Mouse (Mus musculus): ENCODE data around the gene Smok2b. TPM values are rescaled to one million over a fixed set of nuclear protein-coding genes. Genes with fewer than 3 reads are reported as not detected.
A peak's percentile ranks its signal among the peaks of the same experiment; 100 is the strongest.
"Not testable (repeated sequence)": the region's sequence is repeated elsewhere in the genome, so short reads cannot be mapped to it uniquely, and the experiment has no call there.

The Smok2b gene
- polyA plus RNA-seq, 1 experiment from 2014 or later, result not detected

DNA sequence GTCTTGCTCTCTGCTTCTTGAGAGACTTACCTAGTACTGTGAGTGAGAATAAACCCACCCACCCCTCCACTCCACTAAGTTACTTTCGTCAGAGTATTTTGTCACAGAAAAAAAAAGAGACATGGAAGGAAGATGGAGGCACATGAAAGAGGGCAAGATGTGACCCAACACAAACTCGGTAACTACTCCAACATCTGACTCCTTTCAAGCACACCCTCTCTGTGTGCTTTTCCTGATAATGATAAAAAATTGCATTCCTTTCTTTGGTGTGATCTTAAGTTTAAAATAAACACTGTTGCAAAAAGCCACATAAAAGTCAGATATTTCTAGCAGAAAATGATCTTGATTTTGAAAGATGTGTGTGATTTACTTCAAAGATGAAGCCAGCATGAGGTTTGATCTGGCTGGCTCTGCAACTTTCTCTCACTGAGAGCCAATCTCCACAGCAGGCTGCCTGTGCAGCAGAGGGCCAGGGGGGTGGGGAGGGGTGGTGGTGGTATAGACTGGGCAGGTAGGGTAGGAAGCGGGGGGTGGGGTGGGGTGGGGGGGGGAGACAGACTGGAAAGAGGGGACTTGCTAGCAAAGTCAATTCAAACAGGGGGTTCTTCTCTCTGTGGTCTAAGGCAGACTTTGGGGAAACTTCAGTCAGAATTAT is 27.5 kb upstream of the Smok2b start:
- H3K36me3 ChIP-seq; ATAC-seq (ENCODE audit: low FRiP score, low read depth); H3K4me2 ChIP-seq (replicated peaks); H3K9ac ChIP-seq; H3K4me1 ChIP-seq; H3K27me3 ChIP-seq (replicated peaks); H3K4me3 ChIP-seq; H3K27ac ChIP-seq: not testable (repeated sequence)
- WGBS, result 85% methylated on average over 2 of the region's 3 CpGs
- H3K9me3 ChIP-seq, result peaks cover 53% of the 10 kb centered on the region

DNA sequence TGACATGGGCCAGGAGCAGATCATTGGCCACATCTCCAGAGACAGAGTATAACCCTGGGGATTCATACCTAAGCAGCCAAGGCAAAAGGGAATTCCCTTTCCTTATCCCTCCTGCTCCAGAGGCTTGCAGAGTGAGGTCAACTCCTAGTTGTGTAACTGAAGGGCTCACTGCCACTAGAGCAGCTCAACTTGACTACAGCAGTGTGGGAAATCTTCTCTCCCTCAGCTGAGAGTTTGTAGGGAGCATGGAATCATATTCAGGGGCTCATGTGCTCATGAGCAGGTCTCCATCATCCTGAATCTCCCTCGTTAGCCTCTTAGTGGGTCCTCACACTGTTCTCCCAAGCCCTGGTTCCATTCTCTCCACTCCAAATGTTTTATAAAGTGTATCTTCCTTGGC is 24.8 kb upstream of the Smok2b start:
- ATAC-seq (ENCODE audit: low FRiP score, low read depth); H3K4me3 ChIP-seq; H3K9ac ChIP-seq; H3K36me3 ChIP-seq; H3K27ac ChIP-seq; H3K4me1 ChIP-seq; H3K4me2 ChIP-seq (replicated peaks); H3K27me3 ChIP-seq (replicated peaks): not testable (repeated sequence)
- H3K9me3 ChIP-seq, result peaks cover 60% of the 10 kb centered on the region
- 90% methylated on average over 1 of the region's 1 CpGs for WGBS

DNA sequence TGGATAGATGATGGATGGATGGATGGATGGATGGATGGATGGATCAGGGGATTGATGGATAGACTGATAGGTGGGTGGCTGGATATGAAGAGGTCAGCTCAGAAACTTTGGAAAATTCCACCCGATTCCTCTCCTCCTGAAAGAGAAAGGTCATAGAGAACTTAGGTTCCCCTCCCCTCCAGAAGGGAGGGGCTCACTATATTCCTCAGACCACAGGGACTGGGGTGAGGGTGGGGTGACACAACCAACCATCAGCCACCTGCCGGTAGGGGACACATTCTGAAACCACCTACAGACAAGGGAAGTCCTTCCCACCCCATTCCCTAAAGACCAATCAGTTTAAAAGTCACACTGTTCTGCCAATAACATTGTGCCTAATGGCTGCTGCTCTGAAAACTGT is 23.6 kb upstream of the Smok2b start:
- Histone ChIP-seq H3K36me3 (no peaks in the 10 kb centered on the region), H3K9ac (no peak overlapping the region), H3K27me3 (replicated peaks) (no peaks in the 10 kb centered on the region), H3K4me2 (replicated peaks) (no peak overlapping the region), H3K4me3 (no peak overlapping the region), H3K4me1 (no peaks in the 10 kb centered on the region), H3K27ac (no peak overlapping the region), H3K9me3 (peaks cover 55% of the 10 kb centered on the region)
- WGBS, result 88% methylated on average over 2 of the region's 2 CpGs
- peak; percentile 53 for ATAC-seq (ENCODE audit: low FRiP score, low read depth)

DNA sequence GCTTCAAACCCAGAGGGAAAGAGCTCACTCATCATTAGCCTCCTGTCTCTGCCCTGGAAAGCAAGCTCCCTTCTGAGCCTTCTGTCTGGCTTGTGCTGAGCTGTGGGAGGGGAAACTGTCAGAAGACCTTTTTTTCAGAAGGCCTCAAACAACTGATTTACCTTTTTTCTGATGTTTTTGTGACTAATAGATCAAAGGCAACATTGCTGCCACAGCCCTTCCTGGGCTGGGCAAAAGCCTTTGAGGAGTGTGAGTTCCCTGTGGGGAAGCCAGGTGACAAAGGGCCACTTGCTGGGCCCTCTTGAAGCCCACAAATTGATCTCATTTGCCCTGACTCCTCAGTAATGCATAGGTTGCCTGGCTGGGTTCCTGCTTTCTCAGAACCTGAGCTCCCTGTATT is 21.6 kb upstream of the Smok2b start:
- not testable (repeated sequence) for H3K4me3 ChIP-seq; H3K36me3 ChIP-seq; H3K27ac ChIP-seq; H3K27me3 ChIP-seq (replicated peaks); H3K9ac ChIP-seq; H3K4me2 ChIP-seq (replicated peaks); ATAC-seq (ENCODE audit: low FRiP score, low read depth); H3K4me1 ChIP-seq
- H3K9me3 ChIP-seq, result peaks cover 70% of the 10 kb centered on the region

DNA sequence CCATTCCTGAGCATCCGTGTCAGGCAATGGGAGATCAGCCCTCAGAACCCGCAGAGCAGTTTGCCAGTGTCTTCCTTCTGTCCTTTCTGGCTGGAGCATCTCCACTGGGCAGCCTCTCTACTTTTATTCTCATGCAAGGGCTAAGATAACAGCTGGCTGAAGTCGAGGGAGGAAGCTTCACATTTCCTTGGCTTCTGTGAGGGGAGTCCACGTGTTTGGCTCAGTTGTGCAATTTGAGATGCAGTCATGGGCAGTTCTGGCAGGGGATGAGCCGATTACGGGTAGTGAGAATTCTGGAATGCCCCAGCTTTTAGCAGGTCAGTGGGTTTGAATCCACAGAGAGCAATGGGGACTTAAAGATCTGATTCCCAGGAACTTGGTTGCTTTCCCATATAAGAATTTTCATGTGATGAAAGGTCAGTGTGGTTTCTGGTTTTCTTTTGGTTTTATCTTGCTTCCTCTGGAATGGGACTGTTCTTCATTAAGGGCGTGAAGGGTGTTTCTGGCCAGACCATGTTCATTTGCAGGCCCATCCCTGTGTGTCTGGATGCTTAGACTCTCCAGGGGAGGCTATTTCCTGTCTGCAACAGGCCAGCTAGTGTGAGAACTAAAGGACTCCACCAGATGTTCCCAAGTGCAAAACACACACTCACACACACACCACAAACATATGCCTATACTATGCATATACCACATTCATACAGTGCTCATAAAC is 17.8 kb upstream of the Smok2b start:
- H3K9me3 ChIP-seq, result peaks cover 87% of the 10 kb centered on the region
- no peaks in the 10 kb centered on the region for H3K4me1 ChIP-seq
- 74% methylated on average over 7 of the region's 7 CpGs for WGBS
- no peak overlapping the region for H3K4me2 ChIP-seq (replicated peaks)
- no peak overlapping the region for H3K27ac ChIP-seq
- no peaks in the 10 kb centered on the region for H3K27me3 ChIP-seq (replicated peaks)
- no peak for ATAC-seq (ENCODE audit: low FRiP score, low read depth)
- no peak overlapping the region for H3K9ac ChIP-seq
- H3K36me3 ChIP-seq, result no peaks in the 10 kb centered on the region
- H3K4me3 ChIP-seq, result no peak overlapping the region

DNA sequence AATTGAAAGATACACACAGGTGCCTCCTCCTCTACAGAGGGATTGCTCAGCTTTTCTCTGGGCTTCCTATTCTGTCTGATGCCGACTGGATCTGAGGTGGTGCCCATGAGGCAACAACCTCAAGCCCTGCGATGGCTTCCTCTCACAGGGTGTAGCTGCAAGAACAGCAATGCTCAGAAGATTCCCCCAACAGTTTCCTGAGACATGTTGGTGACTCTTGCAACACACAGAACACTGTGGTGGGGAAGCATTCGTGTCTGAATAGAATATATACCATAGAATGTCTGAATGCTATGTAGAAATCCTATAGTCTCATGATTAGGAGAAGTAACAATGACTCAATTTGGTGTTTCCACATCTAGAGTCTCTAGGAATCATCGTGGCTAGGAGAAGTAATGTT is 15.9 kb upstream of the Smok2b start:
- H3K9ac ChIP-seq, result no peak overlapping the region
- no peaks in the 10 kb centered on the region for H3K36me3 ChIP-seq
- H3K9me3 ChIP-seq, result peaks cover 91% of the 10 kb centered on the region
- no peaks in the 10 kb centered on the region for H3K4me1 ChIP-seq
- H3K27me3 ChIP-seq (replicated peaks), result no peaks in the 10 kb centered on the region
- H3K4me3 ChIP-seq, result no peak overlapping the region
- no peak overlapping the region for H3K4me2 ChIP-seq (replicated peaks)
- ATAC-seq (ENCODE audit: low FRiP score, low read depth), result no peak
- 67% methylated on average over 4 of the region's 4 CpGs for WGBS
- no peak overlapping the region for H3K27ac ChIP-seq

DNA sequence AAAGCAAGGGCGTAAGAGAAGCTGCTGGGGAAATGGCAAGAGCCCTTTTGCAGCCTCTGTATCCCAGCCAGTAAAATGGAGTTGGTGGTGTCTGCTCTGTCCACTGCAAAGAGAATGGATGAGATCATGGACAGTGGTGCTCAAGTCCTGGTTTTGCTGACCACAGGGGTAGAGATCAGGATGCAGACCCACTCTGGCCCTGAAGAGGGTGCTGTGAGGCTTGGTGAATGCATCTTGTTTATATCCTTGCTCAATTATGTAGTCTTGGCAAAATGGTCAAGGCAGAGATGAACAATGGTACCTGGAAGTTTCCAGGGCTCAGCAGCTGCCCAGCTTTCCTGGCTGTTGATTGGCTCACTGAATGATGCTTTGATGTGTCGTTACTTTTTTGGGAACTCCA is 14.5 kb upstream of the Smok2b start:
- WGBS, result 86% methylated on average over 2 of the region's 2 CpGs
- H3K9ac ChIP-seq, result no peak overlapping the region
- peaks cover 95% of the 10 kb centered on the region for H3K9me3 ChIP-seq
- no peaks in the 10 kb centered on the region for H3K36me3 ChIP-seq
- no peak for ATAC-seq (ENCODE audit: low FRiP score, low read depth)
- no peaks in the 10 kb centered on the region for H3K27me3 ChIP-seq (replicated peaks)
- no peak overlapping the region for H3K27ac ChIP-seq
- H3K4me3 ChIP-seq, result no peak overlapping the region
- H3K4me2 ChIP-seq (replicated peaks), result no peak overlapping the region
- no peaks in the 10 kb centered on the region for H3K4me1 ChIP-seq

DNA sequence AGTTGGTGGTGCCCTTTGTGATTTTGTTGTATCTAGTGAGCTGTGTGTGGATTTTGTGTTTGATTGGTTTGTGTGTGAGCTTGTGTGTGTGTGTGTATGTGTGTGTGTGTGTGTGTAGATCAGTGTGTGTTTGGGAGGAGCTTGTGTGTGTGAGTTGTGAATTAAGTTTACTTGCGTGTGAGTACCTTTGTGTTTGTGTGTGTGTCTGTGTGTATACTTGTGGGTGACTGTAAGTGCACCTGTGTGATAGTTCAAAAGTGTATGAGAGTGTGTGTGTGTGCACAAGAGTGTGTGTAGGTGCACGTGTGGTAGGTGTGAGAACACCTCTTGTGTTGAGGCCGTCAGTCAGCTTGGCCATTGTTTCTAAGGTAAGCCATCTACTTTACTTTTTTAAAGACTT is 9.2 kb upstream of the Smok2b start, which contains the start of gene Smok2a:
TSS of gene Smok2a (plus strand) at position 301 of the 400 bp plus-strand sequence.
- Histone ChIP-seq H3K9me3 (peaks cover 88% of the 10 kb centered on the region), H3K27me3 (replicated peaks) (no peaks in the 10 kb centered on the region), H3K4me2 (replicated peaks) (no peak within 1 kb of the TSS), H3K36me3 (no peaks in the 10 kb centered on the region), H3K4me1 (no peaks in the 10 kb centered on the region), H3K9ac (no peak within 1 kb of the TSS), H3K4me3 (no peak within 1 kb of the TSS), H3K27ac (no peak within 1 kb of the TSS)
- 90% methylated on average over 3 of the region's 3 CpGs for WGBS
- ATAC-seq (ENCODE audit: low FRiP score, low read depth), result no peak

DNA sequence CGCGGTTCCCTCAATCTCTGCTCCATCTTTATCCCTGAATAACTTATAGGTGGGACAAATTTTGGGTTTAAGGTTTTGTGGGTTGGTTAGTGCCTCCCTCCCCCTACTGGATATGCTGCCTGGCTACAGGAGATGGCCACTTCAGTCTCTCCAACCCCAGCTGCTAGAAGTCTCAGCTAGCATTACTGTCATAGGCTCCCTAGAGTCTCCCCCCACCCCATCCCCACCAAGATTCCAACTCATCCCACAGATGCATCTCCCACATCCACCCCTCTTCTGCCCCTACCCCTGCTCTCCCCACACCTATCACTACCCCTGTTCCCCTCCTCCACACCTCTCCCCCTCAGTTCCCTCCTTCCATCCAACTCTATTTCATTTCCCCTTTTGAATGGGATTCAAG is 8.1 kb upstream of the Smok2b start:
- peaks cover 88% of the 10 kb centered on the region for H3K9me3 ChIP-seq
- WGBS, result 86% methylated on average over 2 of the region's 2 CpGs
- ATAC-seq (ENCODE audit: low FRiP score, low read depth); H3K27me3 ChIP-seq (replicated peaks); H3K4me3 ChIP-seq; H3K27ac ChIP-seq; H3K4me1 ChIP-seq; H3K4me2 ChIP-seq (replicated peaks); H3K36me3 ChIP-seq; H3K9ac ChIP-seq: not testable (repeated sequence)

DNA sequence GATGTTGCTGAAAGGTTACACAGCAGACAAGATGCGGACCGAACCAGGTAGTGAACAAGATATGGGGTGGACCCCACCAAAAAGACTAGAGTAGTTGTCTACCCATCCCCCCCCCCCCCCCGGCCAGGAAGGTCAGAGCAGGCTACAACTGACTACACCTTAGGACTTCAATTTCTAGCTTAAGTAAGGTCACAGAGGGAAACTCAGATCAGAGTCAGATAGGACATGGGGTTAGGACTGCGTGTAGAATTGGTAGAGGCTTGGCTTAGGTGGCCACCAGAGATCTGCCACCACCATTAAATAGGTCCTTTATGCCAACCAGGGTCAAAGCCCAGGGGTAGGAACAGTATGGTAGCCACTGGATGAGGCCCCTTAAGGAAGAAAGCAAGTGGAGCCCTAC is 9.4 kb downstream of the Smok2b start:
- H3K9me3 ChIP-seq, result peaks cover 56% of the 10 kb centered on the region
- not testable (repeated sequence) for H3K4me1 ChIP-seq; H3K4me3 ChIP-seq; H3K9ac ChIP-seq; H3K36me3 ChIP-seq; ATAC-seq (ENCODE audit: low FRiP score, low read depth); H3K4me2 ChIP-seq (replicated peaks); H3K27me3 ChIP-seq (replicated peaks); H3K27ac ChIP-seq
- WGBS, result 84% methylated on average over 4 of the region's 4 CpGs

DNA sequence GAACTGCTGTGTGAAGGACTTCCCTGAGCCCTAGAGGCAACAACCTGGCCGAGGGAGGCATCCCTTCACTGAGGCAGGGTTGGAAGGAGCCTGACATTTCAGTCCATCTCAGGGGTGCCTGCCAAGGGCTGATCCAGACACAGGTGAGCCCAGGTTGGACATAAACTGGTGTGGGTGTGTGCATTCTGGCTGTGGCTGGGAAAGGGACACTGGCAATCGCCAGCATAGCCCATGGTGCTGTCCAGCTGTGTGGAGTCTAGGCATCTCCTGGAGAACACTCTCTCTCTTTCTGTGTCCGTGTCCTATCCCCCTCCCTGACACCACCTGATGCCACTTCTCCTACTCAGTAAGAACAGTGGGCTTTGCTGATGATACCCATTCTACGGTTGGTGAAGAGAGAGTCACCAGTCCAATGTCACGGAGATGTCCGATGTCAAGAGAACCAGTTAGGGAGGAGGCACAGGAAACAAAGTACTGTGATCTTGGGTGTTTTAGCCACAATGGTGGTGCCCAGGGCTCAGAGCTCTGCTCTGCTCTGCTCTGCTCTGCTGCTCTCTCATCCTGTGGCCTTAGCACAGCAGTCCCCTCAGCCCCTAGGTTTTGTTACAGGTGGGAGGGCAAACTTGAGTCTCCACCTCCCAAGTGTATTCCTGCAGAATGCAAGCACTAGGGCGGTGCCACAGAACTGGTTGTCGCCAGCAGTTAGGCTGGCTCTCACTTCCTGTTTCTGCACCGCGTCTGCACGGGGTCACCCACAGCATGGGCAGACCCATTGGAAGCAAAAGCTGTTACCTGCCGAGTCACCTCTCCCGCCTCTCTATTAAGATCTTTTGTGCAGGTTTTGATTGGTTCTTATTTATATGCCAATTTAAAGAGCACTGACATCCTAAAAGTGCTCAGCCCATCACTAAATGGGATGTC is 11.0 kb downstream of the Smok2b start:
- H3K36me3 ChIP-seq; H3K9ac ChIP-seq; H3K4me1 ChIP-seq; H3K4me2 ChIP-seq (replicated peaks); ATAC-seq (ENCODE audit: low FRiP score, low read depth); H3K4me3 ChIP-seq; H3K27me3 ChIP-seq (replicated peaks); H3K27ac ChIP-seq: not testable (repeated sequence)
- WGBS, result 85% methylated on average over 7 of the region's 13 CpGs
- peaks cover 42% of the 10 kb centered on the region for H3K9me3 ChIP-seq

DNA sequence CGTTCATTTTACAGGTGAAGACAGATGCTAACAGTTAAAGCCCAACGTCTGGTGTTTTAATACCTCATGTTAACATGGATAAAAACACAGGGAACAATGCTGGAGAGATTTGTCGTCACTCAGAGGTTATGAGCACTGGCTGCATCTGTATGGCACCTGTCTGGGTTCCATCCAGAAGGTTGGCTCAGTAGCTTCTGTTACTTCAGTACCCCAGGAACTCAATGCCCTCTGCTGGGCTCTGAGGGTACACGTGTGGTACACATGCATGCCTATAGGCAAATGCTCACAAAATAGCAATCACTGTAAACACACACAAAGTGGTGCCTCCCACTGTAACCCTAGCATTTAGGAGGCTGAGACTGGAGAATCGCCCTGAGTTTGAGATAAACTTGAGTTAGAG is 24.7 kb downstream of the Smok2b start:
- not testable (repeated sequence) for H3K27me3 ChIP-seq (replicated peaks); H3K4me1 ChIP-seq; H3K4me3 ChIP-seq; H3K27ac ChIP-seq; H3K9ac ChIP-seq; H3K36me3 ChIP-seq; H3K9me3 ChIP-seq; H3K4me2 ChIP-seq (replicated peaks)
- WGBS, result 70% methylated on average over 1 of the region's 5 CpGs
- 0 out of 2 replicates have a peak, but pooled peaks have one; percentile 44 for ATAC-seq (ENCODE audit: low FRiP score, low read depth)

All from neural tube, embryonic 12.5 days (tissue).